9 mouse cellular contexts compared by ENCODE assay signal in genomic region chr2:144009081-144009480, GRCm38 (mm10). TPM values are rescaled to one million over a fixed set of nuclear protein-coding genes. Genes with fewer than 3 reads are reported as not detected.
DNase-seq lines count a peak whose midpoint lies in the region; ATAC-seq lines count a peak whose summit lies in the region.
"Had no signal": no experiment of that assay in that cellular context is flagged by ENCODE, and none has a peak within 500 bp of the region (broad histone marks: within the 10 kb centered on the region; RNA-seq: fewer than 3 reads in every experiment).

No protein-coding gene starts in this region.

- peak overlapping the region; percentile 65 for H3K4me2 ChIP-seq in kidney, embryonic 15.5 days
- H3K4me2 ChIP-seq in midbrain, embryonic 15.5 days = peak overlapping the region; percentile 73; the same call in 1 of the 2 replicates

- no peaks in the 10 kb centered on the region for H3K9me3 ChIP-seq in kidney, embryonic 15.5 days (replicated peaks)
- no peaks in the 10 kb centered on the region for H3K9me3 ChIP-seq in midbrain, embryonic 15.5 days

- peak overlapping the region; percentile 97; the same call in 1 of the 2 replicates for H3K27ac ChIP-seq in kidney, embryonic 15.5 days
- H3K27ac ChIP-seq in brown adipose tissue, adult 24 weeks (replicated peaks; ENCODE audit: low read depth, low read length) = peak overlapping the region; percentile 15; the same call in 1 of the 2 replicates
- H3K27ac ChIP-seq in midbrain, embryonic 15.5 days = no peak overlapping the region

- ATAC-seq in kidney, embryonic 15.5 days (replicated peaks; ENCODE audit: low FRiP score) = no peak
- no peak for ATAC-seq in midbrain, embryonic 15.5 days (replicated peaks)

- H3K4me3 ChIP-seq in kidney, embryonic 15.5 days (replicated peaks) = peak overlapping the region; percentile 93
- peak overlapping the region; percentile 90 for H3K4me3 ChIP-seq in brown adipose tissue, adult 24 weeks (ENCODE audit: insufficient read depth, low read depth, low read length)
- no peak overlapping the region for H3K4me3 ChIP-seq in midbrain, embryonic 15.5 days

- H3K9ac ChIP-seq in kidney, embryonic 15.5 days = no peak overlapping the region
- no peak overlapping the region for H3K9ac ChIP-seq in midbrain, embryonic 15.5 days

- H3K27me3 ChIP-seq in kidney, embryonic 15.5 days = no peaks in the 10 kb centered on the region
- no peaks in the 10 kb centered on the region for H3K27me3 ChIP-seq in midbrain, embryonic 15.5 days (replicated peaks)

- H3K4me1 ChIP-seq in kidney, embryonic 15.5 days = peaks cover 62% of the 10 kb centered on the region
- peaks cover 23% of the 10 kb centered on the region for H3K4me1 ChIP-seq in brown adipose tissue, adult 24 weeks (ENCODE audit: control insufficient read depth, insufficient read depth, insufficient read length, low read length)
- peaks cover 18% of the 10 kb centered on the region for H3K4me1 ChIP-seq in midbrain, embryonic 15.5 days

- no peak for DNase-seq in kidney, adult 18-20 months
- peak; percentile 34 for DNase-seq in induced T-regulatory cell, adult 2 months (ENCODE audit: low read depth)
- no peak for DNase-seq in adrenal gland, adult 8-10 months
- DNase-seq in cerebellum, adult 9-11 months = no peak
- DNase-seq in testis, postnatal 14 days (ENCODE audit: low spot score) = no peak
- DNase-seq: left cerebral cortex, postnatal 4 days had no signal

- whole genome bisulfite sequencing in kidney, embryonic 15.5 days = 79% methylated on average over 1 of the region's 1 CpGs
- WGBS in midbrain, embryonic 15.5 days = 100% methylated on average over 1 of the region's 1 CpGs

- 0 out of 2 replicates have a peak, but pooled peaks cover 10% of the 10 kb centered on the region for H3K36me3 ChIP-seq in kidney, embryonic 15.5 days
- no peaks in the 10 kb centered on the region for H3K36me3 ChIP-seq in midbrain, embryonic 15.5 days (replicated peaks)

RNA-seq across cellular contexts. Expression of gene Rrbp1, which starts 2.0 kb away (rescaled TPM):
- polyA plus RNA-seq in kidney, embryonic 15.5 days (2015; fragmentation: Nextera tagmentation; extraction: Ambion mirVana) = 78.1 and 90.8 TPM in 2 replicates
- polyA plus RNA-seq in brown adipose tissue, adult 24 weeks (2012; ENCODE audit: insufficient read depth, insufficient read length, missing spikeins) = 85.1 and 146 TPM in 2 replicates
- polyA plus RNA-seq in midbrain, embryonic 15.5 days (2015; fragmentation: Nextera tagmentation; extraction: Ambion mirVana) = 29.4 and 32.4 TPM in 2 replicates
- 100 to 1,000 TPM; 162 to 238 (median 209) TPM for total RNA-seq in adrenal gland, adult 8-10 months (2022)

RNA-seq across cellular contexts. Expression of gene Banf2, which starts 23.8 kb away (rescaled TPM):
- not detected in 2 replicates for polyA plus RNA-seq in kidney, embryonic 15.5 days (2015; fragmentation: Nextera tagmentation; extraction: Ambion mirVana)
- polyA plus RNA-seq in brown adipose tissue, adult 24 weeks (2012; ENCODE audit: insufficient read depth, insufficient read length, missing spikeins) = not detected in 2 replicates
- polyA plus RNA-seq in midbrain, embryonic 15.5 days (2015; fragmentation: Nextera tagmentation; extraction: Ambion mirVana) = not detected in 2 replicates
- total RNA-seq in adrenal gland, adult 8-10 months (2022) = not detected
- total RNA-seq: left cerebral cortex, postnatal 4 days had no signal
